Mouse (Mus musculus): ENCODE results near the gene Pkdcc. TPM values are rescaled to one million over a fixed set of nuclear protein-coding genes. Genes with fewer than 3 reads are reported as not detected.
A peak's percentile ranks its signal among the peaks of the same experiment; 100 is the strongest.

Gene Pkdcc
- total RNA-seq, 2 experiments from 2014 or later: 37.9 to 116 TPM

- DNase-seq (ENCODE audit: low spot score in 2 of 2): no peak
Observed at GRCm38 (mm10) chr17:83211196-83211595, 3.9 kb upstream of the Pkdcc start.

DNA sequence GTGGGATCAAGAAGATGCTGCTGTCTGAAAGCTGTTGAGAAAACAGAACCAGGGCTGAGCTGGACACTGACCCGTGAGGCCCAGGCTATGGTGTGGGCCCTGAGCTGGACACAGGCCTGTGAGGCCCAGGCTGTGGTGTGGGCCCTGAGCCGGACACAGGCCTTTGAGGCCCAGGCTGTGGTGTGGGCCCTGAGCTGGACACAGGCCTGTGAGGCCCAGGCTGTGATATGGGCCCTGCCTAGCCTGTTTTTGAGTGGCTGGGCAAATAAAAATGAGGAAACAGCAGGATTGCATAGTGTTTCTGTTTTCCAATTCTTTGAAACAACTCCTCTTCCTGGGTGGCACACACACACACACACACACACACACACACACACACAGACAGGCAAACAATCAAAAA, 2.7 kb upstream of the Pkdcc start:
- no peak for DNase-seq (ENCODE audit: low spot score in 2 of 2)

GRCm38 (mm10) chr17:83213228-83213915, 1.7 kb upstream of the Pkdcc start:
- no peak for DNase-seq (ENCODE audit: low spot score in 2 of 2)

DNA sequence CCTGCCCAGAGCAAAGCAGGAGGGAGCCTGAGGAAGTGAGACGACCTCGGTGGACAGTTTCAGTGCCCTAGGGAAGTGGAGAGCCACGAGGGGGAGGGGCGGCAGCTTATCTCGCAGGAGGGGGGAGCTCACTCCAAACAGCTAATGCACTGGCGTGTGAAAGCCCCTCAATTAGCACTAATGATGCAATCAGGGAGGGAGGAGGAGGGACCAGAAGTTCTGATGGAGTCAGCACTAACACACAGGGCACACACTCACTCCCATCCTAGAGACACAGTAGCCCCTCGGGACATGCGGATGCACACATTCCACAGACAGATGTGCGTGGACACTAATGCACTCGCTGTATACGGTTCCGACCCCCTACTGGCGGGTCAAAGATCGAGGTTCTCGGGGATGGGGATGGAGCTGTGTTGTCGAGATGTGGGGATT, 915 bp upstream of the Pkdcc start:
- peak; percentile 50 to 58 for DNase-seq (ENCODE audit: low spot score in 2 of 2)

GRCm38 (mm10) chr17:83215529-83216244, 595 bp downstream of the Pkdcc start:
- DNase-seq (ENCODE audit: low spot score in 2 of 2): peak; percentile 56 to 63

DNA sequence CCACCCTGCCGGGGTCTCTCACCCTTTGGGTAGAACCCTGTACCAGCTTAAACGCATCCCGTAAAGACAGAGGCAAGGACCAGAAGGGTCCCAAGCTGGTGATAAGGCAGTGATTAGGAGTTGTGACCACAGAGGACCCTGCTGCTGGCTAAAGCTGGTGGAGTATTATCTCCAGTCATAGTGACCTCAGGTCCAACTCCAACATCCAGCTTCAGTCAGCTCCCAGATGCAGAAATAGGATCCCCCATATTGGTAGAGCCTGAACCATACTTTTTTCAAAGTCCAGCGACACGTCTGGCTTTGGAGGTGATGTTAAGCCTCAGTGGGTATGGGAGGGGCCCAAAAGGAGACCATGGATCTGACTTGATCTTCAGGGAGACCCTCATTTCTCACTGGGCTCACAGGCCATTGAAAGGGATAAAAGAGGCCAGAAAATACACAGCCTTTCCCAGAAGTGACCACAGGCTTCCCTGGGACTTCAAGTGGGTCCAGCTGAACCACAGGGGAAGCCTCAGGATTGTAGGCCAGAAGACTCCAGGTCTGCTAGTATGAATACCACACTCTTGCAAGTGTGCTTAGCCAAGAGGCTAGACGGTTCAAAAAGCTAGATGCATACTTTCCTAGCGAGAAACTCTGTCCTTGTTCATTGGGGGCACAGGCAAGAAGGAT, 1.3 kb downstream of the Pkdcc start:
- DNase-seq (ENCODE audit: low spot score in 2 of 2): no peak

DNA sequence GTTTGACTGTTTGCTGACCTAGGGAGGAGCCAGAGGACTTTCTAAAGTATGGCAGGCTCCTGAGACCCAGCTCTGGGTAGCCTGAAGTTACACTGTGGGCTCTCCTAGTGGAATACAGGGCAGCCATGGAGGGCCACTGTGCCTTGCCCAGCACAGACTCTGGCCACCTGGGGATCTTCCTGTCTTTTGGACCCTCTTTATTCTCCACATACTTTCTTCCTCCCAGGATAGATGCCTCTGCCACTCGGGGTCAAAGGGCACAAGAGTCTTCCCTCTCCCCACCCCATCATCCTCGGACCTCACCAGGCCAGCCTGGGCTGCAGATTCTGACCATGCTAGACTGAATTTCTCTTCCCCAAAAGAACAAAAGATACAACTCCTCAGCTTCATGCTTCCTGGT, 3.1 kb downstream of the Pkdcc start:
- DNase-seq (ENCODE audit: low spot score in 2 of 2): no peak

DNA sequence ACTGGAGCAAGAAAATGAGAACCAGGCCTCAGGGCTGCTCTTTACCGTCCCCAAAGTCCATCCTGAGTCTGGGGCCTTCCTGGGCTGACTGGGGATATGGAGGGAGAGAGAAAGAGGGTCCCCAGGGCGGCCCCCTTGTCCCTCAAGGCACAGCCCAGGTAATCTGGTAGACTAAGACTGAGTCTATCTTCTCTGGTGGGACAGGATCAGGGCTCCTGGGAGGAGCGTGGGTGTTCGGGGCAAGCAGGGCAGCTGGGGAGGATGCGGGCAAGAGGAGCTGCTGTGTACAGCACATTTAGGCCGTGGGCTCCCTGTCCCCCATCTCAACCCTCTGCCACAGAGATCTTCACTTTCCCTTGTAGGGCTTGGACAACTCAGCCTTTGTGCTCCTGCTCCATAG, 3.6 kb downstream of the Pkdcc start:
- peak in 1 of 2 experiments; percentile 21 for DNase-seq (ENCODE audit: low spot score in 2 of 2)

DNA sequence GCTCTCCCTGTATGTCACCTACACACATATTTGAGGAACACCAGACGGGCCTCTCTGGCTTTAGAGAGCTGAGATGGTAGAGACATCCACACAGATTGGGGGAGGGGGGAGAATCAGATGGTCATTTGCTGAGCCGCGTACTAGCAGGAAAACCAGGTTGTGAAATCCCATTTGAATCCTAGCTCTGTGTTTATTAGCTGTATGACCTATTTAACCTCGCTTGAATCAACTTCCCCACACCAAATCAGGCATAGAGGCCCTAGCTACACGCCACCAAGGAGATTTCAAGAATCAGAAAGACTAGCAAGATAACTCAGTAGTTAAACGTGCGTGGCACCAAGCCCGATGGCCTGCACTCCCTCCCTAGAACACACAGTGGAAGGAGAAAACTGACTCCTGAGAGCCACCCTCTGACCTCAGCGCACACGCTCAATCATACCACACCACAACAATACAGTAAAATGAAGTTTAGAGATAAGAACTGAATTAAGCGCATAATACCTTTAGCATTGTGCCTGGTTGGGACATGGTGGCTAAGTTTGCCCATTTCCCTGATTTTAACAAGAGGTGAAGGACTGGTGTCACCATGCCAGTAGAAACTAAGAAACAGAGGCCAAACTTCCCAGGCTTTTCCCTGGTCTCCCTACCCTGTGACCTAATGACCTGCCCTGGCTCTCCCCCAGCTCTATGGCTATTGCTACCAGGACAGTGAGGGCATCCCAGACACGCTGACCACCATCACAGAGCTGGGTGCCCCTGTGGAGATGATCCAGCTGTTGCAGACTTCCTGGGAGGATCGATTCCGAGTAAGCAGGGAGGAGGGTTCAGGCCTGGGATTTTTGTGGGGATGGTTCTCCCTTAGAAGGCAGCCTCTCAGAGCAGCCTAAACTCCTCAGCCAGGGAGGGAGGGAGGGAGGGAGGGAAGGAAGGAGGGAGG, 4.5 kb downstream of the Pkdcc start:
- no peak for DNase-seq (ENCODE audit: low spot score in 2 of 2)

GRCm38 (mm10) chr17:83220954-83221538, 6.0 kb downstream of the Pkdcc start:
- DNase-seq (ENCODE audit: low spot score in 2 of 2): peak in 1 of 2 experiments; percentile 12

DNA sequence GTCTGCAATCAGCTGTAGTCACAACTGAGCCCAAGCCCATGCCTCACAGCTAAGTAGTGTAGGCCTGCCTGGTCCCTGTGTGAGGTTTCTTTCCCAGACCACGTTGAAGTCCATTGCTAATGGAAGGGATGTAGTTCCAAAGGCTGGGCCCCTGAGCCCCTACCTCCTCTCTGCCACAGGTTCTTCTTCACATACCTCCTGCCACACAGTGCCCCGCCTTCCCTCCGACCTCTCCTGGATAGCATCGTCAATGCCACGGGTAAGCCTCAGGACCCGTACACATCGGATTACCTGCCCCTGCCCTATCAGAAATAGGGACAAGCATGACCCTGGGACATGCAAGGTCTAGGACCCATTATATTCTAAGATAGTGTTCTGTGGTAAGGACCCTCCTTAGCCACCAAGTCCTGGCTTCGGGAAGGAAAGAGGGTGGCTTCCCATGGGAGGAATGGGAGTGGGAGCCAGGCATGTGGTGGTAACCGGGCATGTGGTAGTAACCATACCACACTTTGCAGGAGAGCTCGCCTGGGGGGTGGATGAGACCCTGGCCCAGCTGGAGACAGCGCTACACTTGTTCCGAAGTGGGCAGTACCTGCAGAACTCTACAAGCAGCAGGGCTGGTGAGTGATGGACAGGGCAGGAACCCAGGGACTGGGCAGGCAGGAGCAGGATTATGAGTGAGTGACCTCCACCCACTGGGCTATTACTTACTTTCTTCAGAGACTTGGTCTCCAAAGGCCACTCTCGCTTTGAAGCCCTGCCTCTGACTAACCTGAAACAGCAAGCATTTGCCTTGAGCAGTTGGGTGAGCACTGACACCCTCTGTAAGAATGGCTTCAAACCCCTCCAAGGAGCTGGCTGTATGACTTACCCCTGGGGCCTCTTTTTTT, 6.8 kb downstream of the Pkdcc start:
- DNase-seq (ENCODE audit: low spot score in 2 of 2): peak in 1 of 2 experiments; percentile 33

GRCm38 (mm10) chr17:83222705-83223104, 7.6 kb downstream of the Pkdcc start:
- peak in 1 of 2 experiments; percentile 18 for DNase-seq (ENCODE audit: low spot score in 2 of 2)

- DNase-seq (ENCODE audit: low spot score in 2 of 2): peak in 1 of 2 experiments; percentile 8
Observed at GRCm38 (mm10) chr17:83224451-83224971, 9.4 kb downstream of the Pkdcc start.

GRCm38 (mm10) chr17:83226395-83226986, 11.4 kb downstream of the Pkdcc start:
- no peak for DNase-seq (ENCODE audit: low spot score in 2 of 2)

- DNase-seq (ENCODE audit: low spot score in 2 of 2): no peak
Observed at GRCm38 (mm10) chr17:83231357-83231756, 16.3 kb downstream of the Pkdcc start.

DNA sequence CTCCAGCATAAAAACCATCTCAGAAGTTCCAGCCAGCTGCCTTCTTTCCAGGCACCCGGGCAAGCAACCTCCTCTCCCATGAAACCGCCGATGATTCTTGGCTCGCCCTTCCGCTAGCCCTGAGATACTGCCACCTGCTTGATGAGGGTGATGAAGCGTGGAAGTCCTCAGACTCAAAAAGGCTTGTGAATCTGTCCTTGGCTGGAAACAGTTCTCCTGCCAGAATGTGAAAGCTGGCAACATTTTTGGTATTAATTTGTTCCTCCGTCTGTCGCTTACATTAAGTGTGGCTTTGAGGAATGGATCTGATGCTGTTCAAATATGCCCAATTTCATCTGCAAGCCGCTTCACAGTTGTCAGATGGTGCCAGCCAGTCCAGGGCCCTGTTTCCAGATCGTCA, 20.1 kb downstream of the Pkdcc start:
- DNase-seq (ENCODE audit: low spot score in 2 of 2): no peak

DNA sequence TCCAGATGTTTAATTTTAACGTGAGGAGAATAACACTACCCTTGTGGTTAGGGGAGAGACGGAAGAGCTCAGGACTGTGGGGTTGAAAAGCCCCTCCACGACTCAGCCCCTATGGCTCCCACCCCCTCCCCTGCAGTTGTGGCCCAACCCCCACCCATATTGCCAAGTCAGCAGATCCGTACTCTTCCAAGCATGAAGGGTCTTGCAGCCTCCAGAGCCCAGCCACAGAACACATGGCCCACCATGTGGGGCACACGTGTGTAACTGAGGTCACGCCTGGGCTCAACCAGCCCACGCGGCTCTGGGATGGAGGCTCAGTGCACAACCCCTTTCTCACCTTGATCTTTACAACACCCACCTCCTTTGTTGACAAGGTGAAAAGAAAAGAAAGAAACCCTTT, 21.1 kb downstream of the Pkdcc start:
- no peak for DNase-seq (ENCODE audit: low spot score in 2 of 2)

GRCm38 (mm10) chr17:83238123-83239058, 23.3 kb downstream of the Pkdcc start:
- DNase-seq (ENCODE audit: low spot score in 2 of 2): no peak

Measured in adrenal gland, adult 18-20 months (tissue).